Mouse (Mus musculus) MEL (cell line): Measurements from ENCODE around the gene Arl2bp. TPM values are rescaled to one million over a fixed set of nuclear protein-coding genes. Genes with fewer than 3 reads are reported as not detected.
A peak's percentile ranks its signal among the peaks of the same experiment; 100 is the strongest.

Experiments used
- DNase-seq: peaks from one replicate; pipeline ENCODE4 v3.0.0; 2011; ENCODE audit warnings: low read depth, low spot score
- H3K27ac ChIP-seq: 2 replicates; pipeline ENCODE4 v1.5.1; 2012; ENCODE audit warnings: low read depth, mild to moderate bottlenecking, control low read depth, low read length, moderate library complexity; ENCODE audit not compliant: control insufficient read depth
- H3K27me3 ChIP-seq, 2 experiments: fragments of 150-350 bp in 1 of 2; sonication (generic) in 1 of 2; 2 replicates each; pipeline ENCODE4 v1.6.1; 2012; ENCODE audit warnings: low read length in 2 of 2, mild to moderate bottlenecking in 2 of 2, improper control_type of control experiment in 1 of 2, moderate library complexity in 1 of 2; ENCODE audit not compliant: insufficient read depth in 2 of 2, control insufficient read depth in 1 of 2
- H3K36me3 ChIP-seq, 2 experiments: 2 replicates each; pipeline ENCODE4 v1.6.1; 2012 to 2014; ENCODE audit warnings: low read length in 2 of 2, improper control_type of control experiment in 1 of 2, inconsistent platforms in 1 of 2, mild to moderate bottlenecking in 1 of 2; ENCODE audit not compliant: insufficient read depth in 2 of 2, control insufficient read depth in 1 of 2
- H3K4me1 ChIP-seq, 2 experiments: fragments of 150-350 bp in 1 of 2; sonication (generic) in 1 of 2; 2 replicates each; pipeline ENCODE4 v1.6.1; 2012; ENCODE audit warnings: low read length in 2 of 2, improper control_type of control experiment in 1 of 2, mild to moderate bottlenecking in 1 of 2; ENCODE audit not compliant: insufficient read depth in 2 of 2, control insufficient read depth in 1 of 2
- H3K4me3 ChIP-seq, 2 experiments: fragments of 150-350 bp in 1 of 2; sonication (generic) in 1 of 2; 2 replicates each; pipeline ENCODE4 v1.5.1; 2012; ENCODE audit warnings: low read depth in 2 of 2, low read length in 2 of 2, mild to moderate bottlenecking in 2 of 2, moderate library complexity in 2 of 2, control low read depth in 1 of 2, improper control_type of control experiment in 1 of 2; ENCODE audit not compliant: control insufficient read depth in 1 of 2, insufficient read depth in 1 of 2
- H3K79me2 ChIP-seq: 2 replicates; pipeline ENCODE4 v1.6.1; 2012; ENCODE audit warnings: mild to moderate bottlenecking, low read length, moderate library complexity; ENCODE audit not compliant: control insufficient read depth, poor library complexity, insufficient read depth
- H3K9ac ChIP-seq: 2 replicates; pipeline ENCODE4 v1.6.1; 2012; ENCODE audit warnings: low read depth, mild to moderate bottlenecking, control low read depth, low read length, moderate library complexity; ENCODE audit not compliant: control insufficient read depth, poor library complexity, severe bottlenecking
- H3K9me3 ChIP-seq: fragments of 150-350 bp; sonication (generic); replicated peaks from 2 replicates; pipeline ENCODE4 v1.6.1; 2012; ENCODE audit warnings: mild to moderate bottlenecking, low read length, improper control_type of control experiment, moderate library complexity; ENCODE audit not compliant: insufficient read depth
- BHLHE40 ChIP-seq: IDR thresholded peaks from 2 replicates; pipeline ENCODE4 v1.6.1; 2012; ENCODE audit warnings: low read depth, mild to moderate bottlenecking, inconsistent platforms, low read length, improper control_type of control experiment, borderline replicate concordance
- CHD2 ChIP-seq: IDR thresholded peaks from 2 replicates; pipeline ENCODE4 v1.6.1; 2011; ENCODE audit warnings: low read length, improper control_type of control experiment
- E2F4 ChIP-seq: IDR thresholded peaks from 2 replicates; pipeline ENCODE4 v1.6.1; 2011; ENCODE audit warnings: low read depth, low read length, improper control_type of control experiment, borderline replicate concordance
- ELF1 ChIP-seq: IDR thresholded peaks from 2 replicates; pipeline ENCODE4 v1.6.1; 2014; ENCODE audit warnings: low read depth, mild to moderate bottlenecking, inconsistent platforms, low read length, improper control_type of control experiment, moderate library complexity
- EP300 ChIP-seq, 2 experiments: IDR thresholded peaks; 2 replicates each; pipeline ENCODE4 v1.6.1; 2011; ENCODE audit warnings: improper control_type of control experiment in 2 of 2, low read length in 2 of 2, low read depth in 1 of 2, mild to moderate bottlenecking in 1 of 2
- GABPA ChIP-seq: IDR thresholded peaks from 2 replicates; pipeline ENCODE4 v1.6.1; 2012; ENCODE audit warnings: low read depth, mild to moderate bottlenecking, inconsistent platforms, low read length, improper control_type of control experiment, moderate library complexity
- GATA1 ChIP-seq: IDR thresholded peaks from 2 replicates; pipeline ENCODE4 v1.6.1; 2011; ENCODE audit warnings: low read depth, low read length, improper control_type of control experiment
- KAT2A ChIP-seq: conservative IDR thresholded peaks from 2 replicates; pipeline ENCODE4 v1.6.1; 2012; ENCODE audit warnings: low read depth, low read length, improper control_type of control experiment, inconsistent platforms
- MAFK ChIP-seq: IDR thresholded peaks from 2 replicates; pipeline ENCODE4 v1.6.1; 2011; ENCODE audit warnings: low read depth, mild to moderate bottlenecking, low read length, improper control_type of control experiment, borderline replicate concordance
- MAX ChIP-seq: IDR thresholded peaks from 2 replicates; pipeline ENCODE4 v1.6.1; 2011; ENCODE audit warnings: low read length, improper control_type of control experiment
- MAZ ChIP-seq: IDR thresholded peaks from 2 replicates; pipeline ENCODE4 v1.6.1; 2012; ENCODE audit warnings: low read depth, mild to moderate bottlenecking, inconsistent platforms, low read length, improper control_type of control experiment
- MEF2A ChIP-seq: IDR thresholded peaks from 2 replicates; pipeline ENCODE4 v1.6.1; 2014; ENCODE audit warnings: low read depth, mild to moderate bottlenecking, inconsistent platforms, low read length, improper control_type of control experiment; ENCODE audit not compliant: poor library complexity, insufficient replicate concordance, severe bottlenecking; ENCODE audit errors: extremely low read depth
- MXI1 ChIP-seq: IDR thresholded peaks from 2 replicates; pipeline ENCODE4 v1.6.1; 2011; ENCODE audit warnings: mild to moderate bottlenecking, low read depth, low read length, improper control_type of control experiment
- MYB ChIP-seq: IDR thresholded peaks from 2 replicates; pipeline ENCODE4 v1.6.1; 2011; ENCODE audit warnings: mild to moderate bottlenecking, low read depth, low read length, improper control_type of control experiment
- MYC ChIP-seq: IDR thresholded peaks from 2 replicates; pipeline ENCODE4 v1.6.1; 2011; ENCODE audit warnings: low read depth, mild to moderate bottlenecking, low read length, improper control_type of control experiment, moderate library complexity
- NRF1 ChIP-seq: IDR thresholded peaks from 2 replicates; pipeline ENCODE4 v1.6.1; 2014; ENCODE audit warnings: low read depth, mild to moderate bottlenecking, inconsistent platforms, low read length, improper control_type of control experiment, moderate library complexity; ENCODE audit not compliant: poor library complexity, insufficient read depth, severe bottlenecking
- POLR2A ChIP-seq, 2 experiments: IDR thresholded peaks; 2 replicates each; pipeline ENCODE4 v1.6.1; 2011 to 2012; ENCODE audit warnings: low read length in 2 of 2, mild to moderate bottlenecking in 2 of 2, control low read depth in 1 of 2, improper control_type of control experiment in 1 of 2, low read depth in 1 of 2, moderate library complexity in 1 of 2; ENCODE audit not compliant: control insufficient read depth in 1 of 2, insufficient read depth in 1 of 2, poor library complexity in 1 of 2
- POLR2AphosphoS2 ChIP-seq: IDR thresholded peaks from 2 replicates; pipeline ENCODE4 v1.6.1; 2011; ENCODE audit warnings: low read length, improper control_type of control experiment
- RAD21 ChIP-seq: IDR thresholded peaks from 2 replicates; pipeline ENCODE4 v1.6.1; 2011; ENCODE audit warnings: mild to moderate bottlenecking, low read depth, low read length, improper control_type of control experiment
- RCOR1 ChIP-seq: IDR thresholded peaks from 2 replicates; pipeline ENCODE4 v1.6.1; 2012; ENCODE audit warnings: low read depth, mild to moderate bottlenecking, inconsistent platforms, low read length, improper control_type of control experiment
- SIN3A ChIP-seq: IDR thresholded peaks from 2 replicates; pipeline ENCODE4 v1.6.1; 2012; ENCODE audit warnings: low read length, improper control_type of control experiment, inconsistent platforms
- SMC3 ChIP-seq: IDR thresholded peaks from 2 replicates; pipeline ENCODE4 v1.6.1; 2011; ENCODE audit warnings: low read depth, low read length, improper control_type of control experiment
- TAL1 ChIP-seq: IDR thresholded peaks from 2 replicates; pipeline ENCODE4 v1.6.1; 2012; ENCODE audit warnings: mild to moderate bottlenecking, inconsistent platforms, low read length, moderate library complexity, mixed read lengths
- TBP ChIP-seq: IDR thresholded peaks from 2 replicates; pipeline ENCODE4 v1.8.0; 2011; ENCODE audit warnings: low read depth, low read length, improper control_type of control experiment
- TCF12 ChIP-seq: IDR thresholded peaks from 2 replicates; pipeline ENCODE4 v1.6.1; 2014; ENCODE audit warnings: low read depth, mild to moderate bottlenecking, inconsistent platforms, low read length, improper control_type of control experiment, moderate library complexity
- UBTF ChIP-seq: IDR thresholded peaks from 2 replicates; pipeline ENCODE4 v1.6.1; 2012; ENCODE audit warnings: low read depth, mild to moderate bottlenecking, inconsistent platforms, low read length, improper control_type of control experiment, moderate library complexity, borderline replicate concordance; ENCODE audit not compliant: insufficient read depth
- USF1 ChIP-seq: IDR thresholded peaks from 2 replicates; pipeline ENCODE4 v1.6.1; 2014; ENCODE audit warnings: low read depth, mild to moderate bottlenecking, inconsistent platforms, low read length, improper control_type of control experiment, moderate library complexity
- USF2 ChIP-seq, 2 experiments: IDR thresholded peaks; 2 replicates each; pipeline ENCODE4 v1.6.1; 2011 to 2012; ENCODE audit warnings: improper control_type of control experiment in 2 of 2, low read length in 2 of 2, borderline replicate concordance in 1 of 2, inconsistent platforms in 1 of 2, low read depth in 1 of 2, mild to moderate bottlenecking in 1 of 2; ENCODE audit not compliant: insufficient read depth in 1 of 2
- ZC3H11A ChIP-seq: IDR thresholded peaks from 2 replicates; pipeline ENCODE4 v1.6.1; 2012; ENCODE audit warnings: low read depth, mild to moderate bottlenecking, inconsistent platforms, low read length, improper control_type of control experiment
- ZKSCAN1 ChIP-seq: IDR thresholded peaks from 2 replicates; pipeline ENCODE4 v1.6.1; 2012; ENCODE audit warnings: low read depth, mild to moderate bottlenecking, inconsistent platforms, low read length, improper control_type of control experiment, moderate library complexity
- ZMIZ1 ChIP-seq: IDR thresholded peaks from 2 replicates; pipeline ENCODE4 v1.6.1; 2012; ENCODE audit warnings: low read depth, mild to moderate bottlenecking, inconsistent platforms, low read length, improper control_type of control experiment, moderate library complexity
- polyA plus RNA-seq, 2 experiments: library from polyadenylated mRNA; stranded (reverse) in 1 of 2; unstranded in 1 of 2; fragments of >175 nt in 1 of 2; fragments of >200 nt in 1 of 2; gene quantifications; 2 replicates each; pipeline versions ENCODE4 v1.2.1 to v1.2.4; 2012; ENCODE audit warnings: low replicate concordance in 2 of 2, low read depth in 1 of 2; ENCODE audit not compliant: insufficient read length in 2 of 2, insufficient read depth in 1 of 2, missing spikeins in 1 of 2
- total RNA-seq: library from RNA; depleted of rRNA; stranded (reverse); fragments of 300-350 nt; gene quantifications from 2 replicates; pipeline ENCODE4 v1.2.3, GENCODE M21; 2012

Arl2bp gene
- total and polyA plus RNA-seq, 3 experiments, result 43.8 to 515 (median 96.1) TPM

GRCm38 (mm10) chr8:94633564-94634194 lies 32.7 kb upstream of the Arl2bp start (continued):
- TF ChIP-seq TAL1, result peak; percentile 68
- no peak for TF ChIP-seq ZC3H11A
- TF ChIP-seq USF2 (IDR thresholded peaks at IDR 0.05; ENCODE audit: borderline replicate concordance in 1 of 2, insufficient read depth in 1 of 2, low read depth in 1 of 2, low read length in 2 of 2), result no peak
- TF ChIP-seq RAD21, result no peak
- no peak for TF ChIP-seq UBTF
- TF ChIP-seq SMC3, result no peak
- TF ChIP-seq MAX, result peak; percentile 83
- peak; percentile 76; the same call in 1 of the 2 replicates for TF ChIP-seq MXI1
- TF ChIP-seq EP300 (IDR thresholded peaks at IDR 0.05; ENCODE audit: low read depth in 1 of 2, low read length in 2 of 2), result peak; percentile 75 to 95
- no peak for TF ChIP-seq KAT2A
- peak; percentile 91 for TF ChIP-seq GATA1
- no peak for TF ChIP-seq GABPA
- TF ChIP-seq POLR2A (IDR thresholded peaks at IDR 0.05; ENCODE audit: control insufficient read depth in 1 of 2, insufficient read depth in 1 of 2, low read depth in 1 of 2, low read length in 2 of 2, poor library complexity in 1 of 2), result no peak
- TF ChIP-seq ELF1, result no peak
- no peak for TF ChIP-seq CHD2
- TF ChIP-seq BHLHE40, result no peak
- 0 out of 2 replicates have a peak, but pooled peaks have one; percentile 21 for TF ChIP-seq TBP
- TF ChIP-seq MYB, result peak; percentile 87
- 0 out of 2 replicates have a peak, but pooled peaks have one; percentile 9 for TF ChIP-seq MEF2A

DNA sequence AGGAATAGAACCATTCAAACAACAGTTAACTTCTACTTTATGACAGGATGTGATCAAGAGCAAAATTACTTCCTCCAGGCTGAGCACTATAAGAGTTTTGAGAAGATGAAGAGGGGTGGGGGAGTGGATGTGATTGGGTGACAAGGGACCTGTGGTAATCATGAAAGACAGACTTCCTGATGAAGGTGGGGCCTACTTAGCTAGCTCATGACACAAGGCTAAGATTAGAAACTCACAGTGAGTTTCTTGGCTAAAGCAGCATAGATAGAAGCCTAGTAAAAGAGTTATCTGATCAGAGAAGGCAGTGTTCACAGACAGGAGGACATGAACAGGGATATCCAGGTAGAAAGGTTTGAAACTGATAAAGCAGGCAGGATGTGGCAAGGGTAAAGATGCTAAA lies 32.2 kb upstream of the Arl2bp start:
- H3K79me2 ChIP-seq, result no peaks in the 10 kb centered on the region
- DNase-seq, result peak; percentile 97
- no peak overlapping the region for H3K9ac ChIP-seq
- peaks cover 16 to 42% of the 10 kb centered on the region in 2 experiments for H3K36me3 ChIP-seq
- H3K4me1 ChIP-seq, result peaks cover 15 to 21% of the 10 kb centered on the region in 2 experiments
- no peaks in the 10 kb centered on the region for H3K27me3 ChIP-seq
- H3K4me3 ChIP-seq, result no peak overlapping the region; a peak in 1 of 4 replicates
- H3K9me3 ChIP-seq, result no peaks in the 10 kb centered on the region
- peak overlapping the region; percentile 100 for H3K27ac ChIP-seq
- TF ChIP-seq KAT2A (no peak), POLR2AphosphoS2 (peak; percentile 68; the same call in 1 of the 2 replicates), NRF1 (no peak), MAFK (peak; percentile 86), UBTF (no peak), GATA1 (peak; percentile 100), MXI1 (no peak; the same call in 1 of the 2 replicates), GABPA (no peak), USF1 (no peak), ZKSCAN1 (no peak), ZMIZ1 (0 out of 2 replicates have a peak, but pooled peaks have one; percentile 71), POLR2A (IDR thresholded peaks at IDR 0.05; ENCODE audit: control insufficient read depth in 1 of 2, insufficient read depth in 1 of 2, low read depth in 1 of 2, low read length in 2 of 2, poor library complexity in 1 of 2) (peak in 1 of 2 experiments; percentile 40; a peak in 1 of 4 replicates), MAX (no peak; the same call in 1 of the 2 replicates), RCOR1 (peak; percentile 94), RAD21 (no peak), E2F4 (no peak), SIN3A (peak; percentile 92), TCF12 (peak; percentile 97), ELF1 (peak; percentile 77), ZC3H11A (0 out of 2 replicates have a peak, but pooled peaks have one; percentile 7), SMC3 (no peak), MYC (peak; percentile 81; the same call in 1 of the 2 replicates), MAZ (peak; percentile 93)
